Mouse (Mus musculus): ENCODE data around the gene Fam155a. TPM values are rescaled to one million over a fixed set of nuclear protein-coding genes. Genes with fewer than 3 reads are reported as not detected.

The Fam155a gene
- polyA plus RNA-seq, 1 experiment from 2014 or later: 7.1 TPM

- WGBS: 75% methylated on average over 10 of the region's 10 CpGs
- Histone ChIP-seq H3K9me3 (ENCODE audit: control insufficient read depth, low read length) (no peaks in the 10 kb centered on the region), H3K4me2 (replicated peaks; ENCODE audit: low read depth, low read length) (no peak overlapping the region), H3K9ac (ENCODE audit: low read depth, low read length) (no peak overlapping the region), H3K27ac (ENCODE audit: low read depth, low read length) (no peak overlapping the region), H3K36me3 (ENCODE audit: control insufficient read depth, insufficient read depth, low read length) (no peaks in the 10 kb centered on the region), H3K4me1 (replicated peaks; ENCODE audit: control insufficient read depth, insufficient read depth, low read length) (no peaks in the 10 kb centered on the region), H3K4me3 (ENCODE audit: low read depth, low read length) (no peak overlapping the region), H3K27me3 (ENCODE audit: control insufficient read depth, insufficient read depth, low read length) (no peaks in the 10 kb centered on the region)
- ATAC-seq (ENCODE audit: low FRiP score): no peak
- no peak for DNase-seq (ENCODE audit: low spot score)
Measured at GRCm38 (mm10) chr8:9418856-9419800, 351.8 kb downstream of the Fam155a start.

DNA sequence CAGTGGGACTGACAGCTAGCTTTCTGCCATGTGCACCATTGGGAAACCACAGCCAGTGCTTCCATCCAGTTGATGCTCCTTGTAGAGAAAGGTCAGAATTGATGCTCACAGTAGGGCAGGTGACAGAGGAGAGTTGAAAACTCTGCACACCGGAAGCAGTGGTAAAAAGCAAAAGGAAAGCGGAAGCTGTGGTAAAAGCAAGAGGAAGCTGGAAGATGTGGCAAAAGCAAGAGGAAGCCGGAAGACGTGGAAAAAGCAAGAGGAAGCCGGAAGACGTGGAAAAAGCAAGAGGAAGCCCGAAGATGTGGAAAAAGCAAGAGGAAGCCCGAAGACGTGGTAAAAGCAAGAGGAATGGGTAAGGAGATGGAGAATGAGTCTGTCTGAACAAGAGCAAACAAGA is 354.8 kb downstream of the Fam155a start:
- H3K36me3 ChIP-seq (ENCODE audit: control insufficient read depth, insufficient read depth, low read length): no peaks in the 10 kb centered on the region
- no peaks in the 10 kb centered on the region for H3K27me3 ChIP-seq (ENCODE audit: control insufficient read depth, insufficient read depth, low read length)
- H3K9me3 ChIP-seq (ENCODE audit: control insufficient read depth, low read length): no peaks in the 10 kb centered on the region
- H3K4me2 ChIP-seq (replicated peaks; ENCODE audit: low read depth, low read length): no peak overlapping the region
- 90% methylated on average over 9 of the region's 9 CpGs for WGBS
- ATAC-seq (ENCODE audit: low FRiP score) (no peak), DNase-seq (ENCODE audit: low spot score) (no peak)
- no peak overlapping the region for H3K9ac ChIP-seq (ENCODE audit: low read depth, low read length)
- H3K27ac ChIP-seq (ENCODE audit: low read depth, low read length): no peak overlapping the region
- H3K4me1 ChIP-seq (replicated peaks; ENCODE audit: control insufficient read depth, insufficient read depth, low read length): no peaks in the 10 kb centered on the region
- no peak overlapping the region for H3K4me3 ChIP-seq (ENCODE audit: low read depth, low read length)

DNA sequence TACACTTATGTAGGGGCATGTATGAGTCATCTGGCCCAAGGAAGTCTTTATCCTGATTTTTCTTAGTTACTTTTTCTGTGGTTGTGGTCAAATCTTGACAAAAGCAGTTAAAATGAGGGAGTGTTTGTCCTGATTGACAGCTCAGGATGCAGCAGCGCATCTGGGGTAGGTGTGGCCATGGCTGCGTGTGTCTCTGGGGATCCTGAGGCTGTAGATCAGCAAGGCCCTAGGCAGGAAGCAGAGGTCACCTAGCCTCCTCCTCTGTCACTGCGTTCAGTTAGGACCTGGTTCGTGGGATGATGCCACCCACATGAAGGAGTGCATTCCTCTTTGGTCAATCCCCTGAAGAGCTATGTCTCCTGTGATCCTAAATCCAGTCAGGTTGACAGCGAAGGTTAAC is 362.5 kb downstream of the Fam155a start:
- peak; percentile 6 for DNase-seq (ENCODE audit: low spot score)
- no peak for ATAC-seq (ENCODE audit: low FRiP score)
- no peak overlapping the region for H3K4me3 ChIP-seq (ENCODE audit: low read depth, low read length)
- H3K9ac ChIP-seq (ENCODE audit: low read depth, low read length): no peak overlapping the region
- no peaks in the 10 kb centered on the region for H3K27me3 ChIP-seq (ENCODE audit: control insufficient read depth, insufficient read depth, low read length)
- no peak overlapping the region for H3K27ac ChIP-seq (ENCODE audit: low read depth, low read length)
- H3K36me3 ChIP-seq (ENCODE audit: control insufficient read depth, insufficient read depth, low read length): no peaks in the 10 kb centered on the region
- no peak overlapping the region for H3K4me2 ChIP-seq (replicated peaks; ENCODE audit: low read depth, low read length)
- H3K9me3 ChIP-seq (ENCODE audit: control insufficient read depth, low read length): no peaks in the 10 kb centered on the region
- WGBS: 52% methylated on average over 5 of the region's 5 CpGs
- no peaks in the 10 kb centered on the region for H3K4me1 ChIP-seq (replicated peaks; ENCODE audit: control insufficient read depth, insufficient read depth, low read length)

- H3K4me3 ChIP-seq (ENCODE audit: low read depth, low read length): no peak overlapping the region
- no peaks in the 10 kb centered on the region for H3K36me3 ChIP-seq (ENCODE audit: control insufficient read depth, insufficient read depth, low read length)
- H3K9ac ChIP-seq (ENCODE audit: low read depth, low read length): no peak overlapping the region
- no peaks in the 10 kb centered on the region for H3K27me3 ChIP-seq (ENCODE audit: control insufficient read depth, insufficient read depth, low read length)
- no peaks in the 10 kb centered on the region for H3K9me3 ChIP-seq (ENCODE audit: control insufficient read depth, low read length)
- WGBS: 90% methylated on average over 6 of the region's 6 CpGs
- no peak overlapping the region for H3K27ac ChIP-seq (ENCODE audit: low read depth, low read length)
- ATAC-seq (ENCODE audit: low FRiP score) (no peak), DNase-seq (ENCODE audit: low spot score) (no peak)
- H3K4me1 ChIP-seq (replicated peaks; ENCODE audit: control insufficient read depth, insufficient read depth, low read length): no peaks in the 10 kb centered on the region
- H3K4me2 ChIP-seq (replicated peaks; ENCODE audit: low read depth, low read length): no peak overlapping the region
Measured at GRCm38 (mm10) chr8:9406204-9406603, 364.8 kb downstream of the Fam155a start.

- no peaks in the 10 kb centered on the region for H3K27me3 ChIP-seq (ENCODE audit: control insufficient read depth, insufficient read depth, low read length)
- H3K4me3 ChIP-seq (ENCODE audit: low read depth, low read length): no peak overlapping the region
- no peak for DNase-seq (ENCODE audit: low spot score)
- no peaks in the 10 kb centered on the region for H3K36me3 ChIP-seq (ENCODE audit: control insufficient read depth, insufficient read depth, low read length)
- no peak for ATAC-seq (ENCODE audit: low FRiP score)
- H3K9me3 ChIP-seq (ENCODE audit: control insufficient read depth, low read length): no peaks in the 10 kb centered on the region
- H3K27ac ChIP-seq (ENCODE audit: low read depth, low read length): no peak overlapping the region
- no peaks in the 10 kb centered on the region for H3K4me1 ChIP-seq (replicated peaks; ENCODE audit: control insufficient read depth, insufficient read depth, low read length)
- no peak overlapping the region for H3K4me2 ChIP-seq (replicated peaks; ENCODE audit: low read depth, low read length)
- WGBS: 78% methylated on average over 3 of the region's 3 CpGs
- no peak overlapping the region for H3K9ac ChIP-seq (ENCODE audit: low read depth, low read length)
Measured at GRCm38 (mm10) chr8:9404651-9405050, 366.3 kb downstream of the Fam155a start.

- Histone ChIP-seq H3K4me1 (replicated peaks; ENCODE audit: control insufficient read depth, insufficient read depth, low read length) (no peaks in the 10 kb centered on the region), H3K9ac (ENCODE audit: low read depth, low read length) (no peak overlapping the region), H3K27ac (ENCODE audit: low read depth, low read length) (no peak overlapping the region), H3K36me3 (ENCODE audit: control insufficient read depth, insufficient read depth, low read length) (no peaks in the 10 kb centered on the region), H3K9me3 (ENCODE audit: control insufficient read depth, low read length) (no peaks in the 10 kb centered on the region), H3K4me3 (ENCODE audit: low read depth, low read length) (no peak overlapping the region), H3K4me2 (replicated peaks; ENCODE audit: low read depth, low read length) (no peak overlapping the region), H3K27me3 (ENCODE audit: control insufficient read depth, insufficient read depth, low read length) (no peaks in the 10 kb centered on the region)
- ATAC-seq (ENCODE audit: low FRiP score) (no peak), DNase-seq (ENCODE audit: low spot score) (no peak)
- WGBS: 62% methylated on average over 4 of the region's 4 CpGs
Measured at GRCm38 (mm10) chr8:9402393-9402792, 368.6 kb downstream of the Fam155a start.

GRCm38 (mm10) chr8:9398606-9399263 is 372.2 kb downstream of the Fam155a start:
- 77% methylated on average over 3 of the region's 3 CpGs for WGBS
- no peaks in the 10 kb centered on the region for H3K27me3 ChIP-seq (ENCODE audit: control insufficient read depth, insufficient read depth, low read length)

DNA sequence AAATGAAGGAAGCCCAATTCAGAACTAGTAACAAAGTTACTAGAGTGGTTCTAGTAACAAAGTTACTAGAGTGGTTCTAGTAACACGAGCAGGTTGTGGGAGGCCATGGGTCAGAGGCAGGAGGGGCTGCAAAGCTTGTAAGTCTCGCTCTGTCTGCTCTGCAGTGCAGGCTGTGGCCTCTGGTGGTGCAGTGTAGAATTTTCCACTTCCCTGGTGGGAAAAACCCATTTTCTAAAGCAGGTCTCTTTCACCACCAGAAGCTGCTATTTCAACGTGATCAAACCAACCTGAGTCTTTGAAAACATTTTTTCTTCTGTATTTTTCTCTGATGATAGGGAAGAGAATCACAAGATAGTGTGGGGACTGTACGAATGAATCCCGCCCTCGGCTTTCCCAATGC is 372.9 kb downstream of the Fam155a start:
- ATAC-seq (ENCODE audit: low FRiP score) (no peak), DNase-seq (ENCODE audit: low spot score) (no peak)
- H3K4me3 ChIP-seq (ENCODE audit: low read depth, low read length): no peak overlapping the region
- no peaks in the 10 kb centered on the region for H3K27me3 ChIP-seq (ENCODE audit: control insufficient read depth, insufficient read depth, low read length)
- WGBS: 68% methylated on average over 6 of the region's 6 CpGs
- H3K27ac ChIP-seq (ENCODE audit: low read depth, low read length): no peak overlapping the region
- no peaks in the 10 kb centered on the region for H3K36me3 ChIP-seq (ENCODE audit: control insufficient read depth, insufficient read depth, low read length)
- H3K9me3 ChIP-seq (ENCODE audit: control insufficient read depth, low read length): no peaks in the 10 kb centered on the region
- no peaks in the 10 kb centered on the region for H3K4me1 ChIP-seq (replicated peaks; ENCODE audit: control insufficient read depth, insufficient read depth, low read length)
- H3K9ac ChIP-seq (ENCODE audit: low read depth, low read length): no peak overlapping the region
- H3K4me2 ChIP-seq (replicated peaks; ENCODE audit: low read depth, low read length): no peak overlapping the region

More at GRCm38 (mm10) chr8:9398606-9399263, 372.2 kb downstream of the Fam155a start:
- Histone ChIP-seq H3K27ac (ENCODE audit: low read depth, low read length) (no peak overlapping the region), H3K9me3 (ENCODE audit: control insufficient read depth, low read length) (no peaks in the 10 kb centered on the region), H3K9ac (ENCODE audit: low read depth, low read length) (no peak overlapping the region), H3K4me1 (replicated peaks; ENCODE audit: control insufficient read depth, insufficient read depth, low read length) (no peaks in the 10 kb centered on the region), H3K4me2 (replicated peaks; ENCODE audit: low read depth, low read length) (no peak overlapping the region), H3K36me3 (ENCODE audit: control insufficient read depth, insufficient read depth, low read length) (no peaks in the 10 kb centered on the region), H3K4me3 (ENCODE audit: low read depth, low read length) (no peak overlapping the region)
- DNase-seq (ENCODE audit: low spot score) (no peak), ATAC-seq (ENCODE audit: low FRiP score) (no peak)

DNA sequence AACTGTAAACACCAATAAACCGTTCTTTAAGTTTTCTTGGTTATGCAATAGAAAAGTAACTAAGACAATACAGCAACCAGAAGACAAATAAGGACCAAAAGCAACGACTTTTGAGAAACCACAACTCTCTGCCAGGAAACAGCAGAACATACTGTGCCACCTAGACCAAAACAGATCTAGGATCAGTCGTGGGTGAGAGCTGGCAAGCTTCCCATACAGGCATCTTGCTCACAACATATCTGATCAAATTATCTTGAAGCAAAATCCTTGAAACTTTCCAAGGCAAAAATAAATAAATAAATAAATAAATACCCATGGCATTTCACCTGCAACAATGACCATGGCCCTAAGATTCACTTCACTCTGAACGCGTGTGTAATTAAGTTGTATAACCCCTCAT is 376.3 kb downstream of the Fam155a start:
- no peak overlapping the region for H3K9ac ChIP-seq (ENCODE audit: low read depth, low read length)
- no peak overlapping the region for H3K4me2 ChIP-seq (replicated peaks; ENCODE audit: low read depth, low read length)
- no peak overlapping the region for H3K4me3 ChIP-seq (ENCODE audit: low read depth, low read length)
- no peak overlapping the region for H3K27ac ChIP-seq (ENCODE audit: low read depth, low read length)
- no peaks in the 10 kb centered on the region for H3K4me1 ChIP-seq (replicated peaks; ENCODE audit: control insufficient read depth, insufficient read depth, low read length)
- H3K27me3 ChIP-seq (ENCODE audit: control insufficient read depth, insufficient read depth, low read length): no peaks in the 10 kb centered on the region
- WGBS: 86% methylated on average over 5 of the region's 5 CpGs
- no peaks in the 10 kb centered on the region for H3K36me3 ChIP-seq (ENCODE audit: control insufficient read depth, insufficient read depth, low read length)
- DNase-seq (ENCODE audit: low spot score) (no peak), ATAC-seq (ENCODE audit: low FRiP score) (no peak)
- no peaks in the 10 kb centered on the region for H3K9me3 ChIP-seq (ENCODE audit: control insufficient read depth, low read length)
